Mouse (Mus musculus): Measurements from ENCODE around the gene Wfdc3. TPM values are rescaled to one million over a fixed set of nuclear protein-coding genes. Genes with fewer than 3 reads are reported as not detected.

Gene Wfdc3
- total RNA-seq, 2 experiments from 2014 or later: not detected

Other genes starting within 250 kb of the Wfdc3 start
- 97.1 and 103 TPM in 2 replicates for gene Pigt, start 248.4 kb downstream of the Wfdc3 start, total RNA-seq (2014; fragmentation: Nextera tagmentation)
- gene Pigt, start 248.4 kb downstream of the Wfdc3 start, total RNA-seq (2017): 27.2 and 27.5 TPM in 2 replicates
- not detected in 2 replicates for gene Wfdc2, start 183.5 kb downstream of the Wfdc3 start, total RNA-seq (2014; fragmentation: Nextera tagmentation)
- not detected in 2 replicates for gene Wfdc2, start 183.5 kb downstream of the Wfdc3 start, total RNA-seq (2017)
- not detected in 2 replicates for gene Spint3, start 172.5 kb downstream of the Wfdc3 start, total RNA-seq (2014; fragmentation: Nextera tagmentation)
- not detected in 2 replicates for gene Spint3, start 172.5 kb downstream of the Wfdc3 start, total RNA-seq (2017)
- not detected in 2 replicates for gene Wfdc6a, start 160.5 kb downstream of the Wfdc3 start, total RNA-seq (2014; fragmentation: Nextera tagmentation)
- not detected in 2 replicates for gene Wfdc6a, start 160.5 kb downstream of the Wfdc3 start, total RNA-seq (2017)
- gene Eppin, start 152.3 kb downstream of the Wfdc3 start, total RNA-seq (2014; fragmentation: Nextera tagmentation): not detected in 2 replicates
- gene Eppin, start 152.3 kb downstream of the Wfdc3 start, total RNA-seq (2017): not detected in 2 replicates
- gene Wfdc6b, start 132.4 kb downstream of the Wfdc3 start, total RNA-seq (2014; fragmentation: Nextera tagmentation): not detected in 2 replicates
- not detected in 2 replicates for gene Wfdc6b, start 132.4 kb downstream of the Wfdc3 start, total RNA-seq (2017)
- gene Wfdc8, start 132.3 kb downstream of the Wfdc3 start, total RNA-seq (2014; fragmentation: Nextera tagmentation): not detected in 2 replicates
- gene Wfdc8, start 132.3 kb downstream of the Wfdc3 start, total RNA-seq (2017): not detected in 2 replicates
- gene Wfdc16, start 107.1 kb downstream of the Wfdc3 start, total RNA-seq (2014; fragmentation: Nextera tagmentation): not detected in 2 replicates
- not detected in 2 replicates for gene Wfdc16, start 107.1 kb downstream of the Wfdc3 start, total RNA-seq (2017)
- gene Wfdc10, start 89.9 kb downstream of the Wfdc3 start, total RNA-seq (2014; fragmentation: Nextera tagmentation): not detected in 2 replicates
- gene Wfdc10, start 89.9 kb downstream of the Wfdc3 start, total RNA-seq (2017): not detected in 2 replicates
- not detected in 2 replicates for gene Wfdc9, start 89.3 kb downstream of the Wfdc3 start, total RNA-seq (2014; fragmentation: Nextera tagmentation)
- not detected in 2 replicates for gene Wfdc9, start 89.3 kb downstream of the Wfdc3 start, total RNA-seq (2017)
- gene Wfdc11, start 71.8 kb downstream of the Wfdc3 start, total RNA-seq (2014; fragmentation: Nextera tagmentation): not detected in 2 replicates
- gene Wfdc11, start 71.8 kb downstream of the Wfdc3 start, total RNA-seq (2017): not detected in 2 replicates
- not detected in 2 replicates for gene Wfdc13, start 60.8 kb downstream of the Wfdc3 start, total RNA-seq (2014; fragmentation: Nextera tagmentation)
- not detected in 2 replicates for gene Wfdc13, start 60.8 kb downstream of the Wfdc3 start, total RNA-seq (2017)
- not detected in 2 replicates for gene Spint4, start 47.4 kb downstream of the Wfdc3 start, total RNA-seq (2014; fragmentation: Nextera tagmentation)
- gene Spint4, start 47.4 kb downstream of the Wfdc3 start, total RNA-seq (2017): not detected in 2 replicates
- not detected in 2 replicates for gene Spint5, start 30.6 kb downstream of the Wfdc3 start, total RNA-seq (2014; fragmentation: Nextera tagmentation)
- not detected in 2 replicates for gene Spint5, start 30.6 kb downstream of the Wfdc3 start, total RNA-seq (2017)
- gene Dnttip1, start 52 bp upstream of the Wfdc3 start, total RNA-seq (2014; fragmentation: Nextera tagmentation): 31.1 and 36.9 TPM in 2 replicates
- 21.5 and 27.3 TPM in 2 replicates for gene Dnttip1, start 52 bp upstream of the Wfdc3 start, total RNA-seq (2017)
- 24.5 and 75.2 TPM in 2 replicates for gene Ube2c, start 24.0 kb upstream of the Wfdc3 start, total RNA-seq (2014; fragmentation: Nextera tagmentation)
- gene Ube2c, start 24.0 kb upstream of the Wfdc3 start, total RNA-seq (2017): 112 and 138 TPM in 2 replicates
- not detected in 2 replicates for gene Tnnc2, start 34.0 kb upstream of the Wfdc3 start, total RNA-seq (2014; fragmentation: Nextera tagmentation)
- gene Tnnc2, start 34.0 kb upstream of the Wfdc3 start, total RNA-seq (2017): not detected in 2 replicates
- not detected in 2 replicates for gene Snx21, start 39.9 kb upstream of the Wfdc3 start, total RNA-seq (2014; fragmentation: Nextera tagmentation)
- 0.17 and 0.77 TPM in 2 replicates for gene Snx21, start 39.9 kb upstream of the Wfdc3 start, total RNA-seq (2017)
- 24.7 and 25.5 TPM in 2 replicates for gene Acot8, start 59.0 kb upstream of the Wfdc3 start, total RNA-seq (2014; fragmentation: Nextera tagmentation)
- 22.3 and 32.6 TPM in 2 replicates for gene Acot8, start 59.0 kb upstream of the Wfdc3 start, total RNA-seq (2017)
- gene Zswim3, start 59.2 kb upstream of the Wfdc3 start, total RNA-seq (2014; fragmentation: Nextera tagmentation): 2.7 and 4.1 TPM in 2 replicates
- gene Zswim3, start 59.2 kb upstream of the Wfdc3 start, total RNA-seq (2017): 1.8 and 2.0 TPM in 2 replicates
- 5.8 and 7.0 TPM in 2 replicates for gene Zswim1, start 76.8 kb upstream of the Wfdc3 start, total RNA-seq (2014; fragmentation: Nextera tagmentation)
- 2.8 and 3.5 TPM in 2 replicates for gene Zswim1, start 76.8 kb upstream of the Wfdc3 start, total RNA-seq (2017)
- not detected in 2 replicates for gene Spata25, start 82.6 kb upstream of the Wfdc3 start, total RNA-seq (2014; fragmentation: Nextera tagmentation)
- not detected in 2 replicates for gene Spata25, start 82.6 kb upstream of the Wfdc3 start, total RNA-seq (2017)
- 89.0 and 135 TPM in 2 replicates for gene Ctsa, start 86.9 kb upstream of the Wfdc3 start, total RNA-seq (2014; fragmentation: Nextera tagmentation)
- 79.5 and 109 TPM in 2 replicates for gene Ctsa, start 86.9 kb upstream of the Wfdc3 start, total RNA-seq (2017)
- gene Neurl2, start 87.5 kb upstream of the Wfdc3 start, total RNA-seq (2014; fragmentation: Nextera tagmentation): 6.1 and 8.7 TPM in 2 replicates
- gene Neurl2, start 87.5 kb upstream of the Wfdc3 start, total RNA-seq (2017): 3.4 and 4.0 TPM in 2 replicates
- not detected in 2 replicates for gene Pltp, start 111.8 kb upstream of the Wfdc3 start, total RNA-seq (2014; fragmentation: Nextera tagmentation)
- not detected in 2 replicates for gene Pltp, start 111.8 kb upstream of the Wfdc3 start, total RNA-seq (2017)
- gene Pcif1, start 133.4 kb upstream of the Wfdc3 start, total RNA-seq (2014; fragmentation: Nextera tagmentation): 36.7 and 50.8 TPM in 2 replicates
- 21.3 and 27.4 TPM in 2 replicates for gene Pcif1, start 133.4 kb upstream of the Wfdc3 start, total RNA-seq (2017)
- gene Zfp335, start 165.8 kb upstream of the Wfdc3 start, total RNA-seq (2014; fragmentation: Nextera tagmentation): 11.5 and 16.3 TPM in 2 replicates
- 5.6 and 7.5 TPM in 2 replicates for gene Zfp335, start 165.8 kb upstream of the Wfdc3 start, total RNA-seq (2017)
- gene Mmp9, start 194.8 kb upstream of the Wfdc3 start, total RNA-seq (2014; fragmentation: Nextera tagmentation): 0.95 TPM in 1 of 2 replicates, not detected in the other
- gene Mmp9, start 194.8 kb upstream of the Wfdc3 start, total RNA-seq (2017): 10.0 and 10.7 TPM in 2 replicates
- gene Slc12a5, start 214.9 kb upstream of the Wfdc3 start, total RNA-seq (2014; fragmentation: Nextera tagmentation): 0.21 TPM in 1 of 2 replicates, not detected in the other
- 0.43 TPM in 1 of 2 replicates, not detected in the other for gene Slc12a5, start 214.9 kb upstream of the Wfdc3 start, total RNA-seq (2017)

All from granulocyte monocyte progenitor cell, adult 5-6 weeks (primary cell).